Mouse (Mus musculus) limb, embryonic 14.5 days (tissue): Measurements from ENCODE around the gene Arl6. TPM values are rescaled to one million over a fixed set of nuclear protein-coding genes. Genes with fewer than 3 reads are reported as not detected.

ENCODE experiments used
- ATAC-seq: fragments of 200-750 bp; cut with Nextera tagmentation; 2 replicates; pipeline ENCODE4 v1.8.0; 2017; ENCODE audit warnings: low read depth, moderate number of reproducible peaks, moderate TSS enrichment; ENCODE audit not compliant: low FRiP score
- DNase-seq: peaks from one replicate; pipeline ENCODE4 v3.0.0-alpha.2; 2015; ENCODE audit warnings: low spot score
- H3K27ac ChIP-seq: fragments of 300-500 bp; sonication (generic); replicated peaks from 2 replicates; pipeline ENCODE4 v1.5.1; 2014; ENCODE audit warnings: low read depth, mild to moderate bottlenecking, low read length, moderate library complexity, mixed read lengths
- H3K27me3 ChIP-seq: fragments of 300-500 bp; sonication (generic); 2 replicates; pipeline ENCODE4 v1.6.1; 2014; ENCODE audit warnings: low read length, mixed read lengths; ENCODE audit not compliant: control insufficient read depth, insufficient read depth
- H3K36me3 ChIP-seq: fragments of 300-500 bp; sonication (generic); 2 replicates; pipeline ENCODE4 v1.6.1; 2014; ENCODE audit warnings: mild to moderate bottlenecking, low read length, moderate library complexity, mixed read lengths; ENCODE audit not compliant: control insufficient read depth, insufficient read depth
- H3K4me1 ChIP-seq: fragments of 300-500 bp; sonication (generic); 2 replicates; pipeline ENCODE4 v1.6.1; 2014; ENCODE audit warnings: antibody characterized with exemption, low read length, mixed read lengths; ENCODE audit not compliant: control insufficient read depth, insufficient read depth
- H3K4me2 ChIP-seq: fragments of 300-500 bp; sonication (generic); replicated peaks from 2 replicates; pipeline ENCODE4 v1.6.1; 2014; ENCODE audit warnings: low read depth, mild to moderate bottlenecking, low read length, moderate library complexity; ENCODE audit not compliant: severe bottlenecking
- H3K4me3 ChIP-seq: fragments of 300-500 bp; sonication (generic); replicated peaks from 2 replicates; pipeline ENCODE4 v1.5.1; 2014; ENCODE audit warnings: low read length
- H3K9ac ChIP-seq: fragments of 300-500 bp; sonication (generic); 2 replicates; pipeline ENCODE4 v1.6.1; 2014; ENCODE audit warnings: mild to moderate bottlenecking, low read depth, low read length, moderate library complexity; ENCODE audit not compliant: severe bottlenecking
- H3K9me3 ChIP-seq: fragments of 300-500 bp; sonication (generic); 2 replicates; pipeline ENCODE4 v1.6.1; 2016; ENCODE audit warnings: low read length; ENCODE audit not compliant: control insufficient read depth
- POLR2A ChIP-seq: fragments of 200-500 bp; IDR thresholded peaks from 2 replicates; pipeline ENCODE4 v1.8.0; 2012; ENCODE audit warnings: inconsistent platforms, mild to moderate bottlenecking, moderate library complexity, borderline replicate concordance; ENCODE audit not compliant: insufficient read depth, insufficient read length; ENCODE audit errors: extremely low read depth
- WGBS: fragments of 180-500 bp; shearing (Covaris S2); extraction: QIAGEN DNeasy Blood & Tissue Kit; methylation state at CpG from one replicate; pipeline ENCODE4 v1.1.7; 2014; 5-methylcytosine and 5-hydroxymethylcytosine counted together
- polyA plus RNA-seq, 2 experiments: library from polyadenylated mRNA; depleted of rRNA in 1 of 2; stranded (reverse) in 1 of 2; unstranded in 1 of 2; fragments of >200 nt; fragmentation: Nextera tagmentation in 1 of 2; extraction: Ambion mirVana in 1 of 2; gene quantifications; 2 replicates each; pipeline versions ENCODE4 v1.2.1 to v1.2.3; 2012 to 2014

Arl6 gene
- polyA plus RNA-seq, 2 experiments = 14.1 to 27.1 TPM

DNA sequence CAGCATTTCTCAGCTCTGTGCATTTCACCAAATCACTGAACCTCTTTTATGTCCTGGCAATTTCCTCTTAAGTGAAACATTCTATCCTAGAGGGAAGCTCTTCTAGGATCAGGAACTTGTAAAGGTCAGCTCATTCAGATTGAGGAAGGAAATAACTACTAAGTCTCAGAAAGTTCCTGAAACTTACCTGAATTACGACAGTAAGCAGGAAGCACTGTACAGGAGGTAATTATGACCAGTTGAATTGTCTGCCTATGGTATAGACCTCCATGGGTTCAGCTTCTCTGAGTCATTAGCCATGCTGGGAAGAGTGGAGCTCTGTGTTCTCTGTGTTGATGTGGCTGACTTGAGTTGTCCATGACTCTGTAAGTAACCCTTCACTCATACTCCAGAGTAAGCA, 28.4 kb downstream of the Arl6 start:
- DNase-seq (no peak), ATAC-seq (no peak)
- no peak overlapping the region for H3K27ac ChIP-seq
- no peaks in the 10 kb centered on the region for H3K9me3 ChIP-seq
- no peak overlapping the region for H3K4me2 ChIP-seq
- H3K27me3 ChIP-seq = no peaks in the 10 kb centered on the region
- no peak for TF ChIP-seq POLR2A
- H3K9ac ChIP-seq = no peak overlapping the region
- no peak overlapping the region for H3K4me3 ChIP-seq
- no peaks in the 10 kb centered on the region for H3K36me3 ChIP-seq
- H3K4me1 ChIP-seq = no peaks in the 10 kb centered on the region
- 67% methylated on average over 1 of the region's 1 CpGs for WGBS

DNA sequence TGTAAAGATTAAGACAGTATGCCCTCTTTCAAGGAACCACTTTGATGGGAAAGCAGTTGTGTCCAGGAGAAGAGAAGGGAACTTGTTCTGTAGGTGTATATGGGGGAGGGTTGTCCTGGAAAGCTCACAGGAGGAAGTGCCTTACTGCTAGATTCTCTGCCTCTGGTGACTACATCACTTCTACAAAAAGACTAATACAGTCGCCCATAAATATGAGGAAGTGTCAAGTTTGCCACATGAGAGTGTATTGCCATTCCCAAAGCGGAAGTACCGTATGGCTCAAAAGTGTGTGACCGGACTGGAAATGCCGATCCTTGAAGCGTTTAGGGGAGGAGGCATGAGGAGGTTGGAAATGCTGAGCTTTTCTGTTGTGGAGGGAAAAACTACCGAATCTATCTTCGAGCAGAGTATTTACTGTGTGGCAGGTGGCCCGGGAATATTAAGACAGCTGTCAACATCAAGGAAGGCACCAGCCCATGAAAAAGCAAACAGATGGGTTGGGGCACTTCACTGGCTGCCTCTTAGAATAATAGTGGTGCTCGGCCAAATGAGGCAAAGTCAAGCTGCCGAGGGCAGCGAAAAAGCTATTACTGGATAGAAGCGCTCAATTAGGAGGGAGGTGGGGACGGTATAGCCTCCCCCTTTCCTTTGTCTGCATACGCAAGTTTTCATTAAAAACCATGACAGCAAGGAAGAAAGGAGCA, 35.0 kb downstream of the Arl6 start:
- H3K36me3 ChIP-seq = no peaks in the 10 kb centered on the region
- DNase-seq (no peak), ATAC-seq (no peak)
- H3K4me1 ChIP-seq = 0 out of 2 replicates have a peak, but pooled peaks cover 3% of the 10 kb centered on the region
- H3K27ac ChIP-seq = no peak overlapping the region
- no peaks in the 10 kb centered on the region for H3K27me3 ChIP-seq
- WGBS = 51% methylated on average over 15 of the region's 15 CpGs
- no peak overlapping the region for H3K4me3 ChIP-seq
- no peak overlapping the region for H3K9ac ChIP-seq
- no peak overlapping the region for H3K4me2 ChIP-seq
- no peak for TF ChIP-seq POLR2A
- no peaks in the 10 kb centered on the region for H3K9me3 ChIP-seq

DNA sequence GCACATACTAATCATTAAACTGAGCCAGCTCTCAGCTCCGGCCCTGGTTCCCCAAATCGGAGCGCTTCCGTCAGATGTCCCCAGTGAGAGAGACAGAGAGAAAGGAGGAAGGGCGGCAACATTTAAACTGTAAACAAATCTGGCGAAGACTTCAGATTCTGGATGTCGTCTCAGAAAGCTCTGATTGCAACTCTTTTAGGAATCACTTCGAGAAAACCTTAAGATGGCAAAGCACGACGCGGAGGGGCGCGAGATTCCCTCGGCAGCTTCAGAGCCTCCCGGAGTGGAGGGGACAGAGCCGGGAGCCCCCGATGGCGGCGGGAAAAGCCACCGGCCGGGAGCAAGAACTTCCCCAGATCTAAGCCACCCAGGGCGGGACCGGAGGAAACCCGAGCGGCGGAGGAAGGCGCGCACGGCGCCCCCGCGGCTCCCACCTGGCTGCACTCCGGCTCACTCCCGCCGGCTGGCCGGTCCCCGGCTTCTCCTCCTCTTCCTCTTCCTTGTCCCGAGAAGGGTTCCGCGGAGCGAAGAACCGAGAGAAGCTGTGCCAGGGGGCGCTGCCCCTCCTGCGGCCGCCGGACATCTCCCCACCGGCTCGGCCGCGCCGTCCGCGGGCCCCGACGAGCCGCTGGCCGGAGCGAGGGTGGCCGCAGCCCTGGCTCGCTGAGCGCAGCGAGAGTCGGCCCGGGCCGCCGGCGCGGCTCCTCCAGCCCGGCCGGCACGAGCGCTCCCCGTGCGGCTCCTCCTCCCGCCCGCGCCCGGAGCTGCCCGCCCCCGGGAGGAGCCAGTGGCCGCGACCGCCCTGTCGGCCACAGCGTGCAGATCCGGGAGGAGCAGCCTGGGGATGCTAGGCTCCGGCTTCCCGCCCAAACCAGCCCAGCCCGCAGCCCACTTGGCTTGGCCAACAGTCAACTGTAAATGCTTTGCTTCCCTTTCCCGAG, 38.6 kb downstream of the Arl6 start, which contains the start of gene Crybg3:
Gene Crybg3 (minus strand): TSS at position 669 of the 941 bp plus-strand sequence.
- DNase-seq = peak; percentile 63

DNA sequence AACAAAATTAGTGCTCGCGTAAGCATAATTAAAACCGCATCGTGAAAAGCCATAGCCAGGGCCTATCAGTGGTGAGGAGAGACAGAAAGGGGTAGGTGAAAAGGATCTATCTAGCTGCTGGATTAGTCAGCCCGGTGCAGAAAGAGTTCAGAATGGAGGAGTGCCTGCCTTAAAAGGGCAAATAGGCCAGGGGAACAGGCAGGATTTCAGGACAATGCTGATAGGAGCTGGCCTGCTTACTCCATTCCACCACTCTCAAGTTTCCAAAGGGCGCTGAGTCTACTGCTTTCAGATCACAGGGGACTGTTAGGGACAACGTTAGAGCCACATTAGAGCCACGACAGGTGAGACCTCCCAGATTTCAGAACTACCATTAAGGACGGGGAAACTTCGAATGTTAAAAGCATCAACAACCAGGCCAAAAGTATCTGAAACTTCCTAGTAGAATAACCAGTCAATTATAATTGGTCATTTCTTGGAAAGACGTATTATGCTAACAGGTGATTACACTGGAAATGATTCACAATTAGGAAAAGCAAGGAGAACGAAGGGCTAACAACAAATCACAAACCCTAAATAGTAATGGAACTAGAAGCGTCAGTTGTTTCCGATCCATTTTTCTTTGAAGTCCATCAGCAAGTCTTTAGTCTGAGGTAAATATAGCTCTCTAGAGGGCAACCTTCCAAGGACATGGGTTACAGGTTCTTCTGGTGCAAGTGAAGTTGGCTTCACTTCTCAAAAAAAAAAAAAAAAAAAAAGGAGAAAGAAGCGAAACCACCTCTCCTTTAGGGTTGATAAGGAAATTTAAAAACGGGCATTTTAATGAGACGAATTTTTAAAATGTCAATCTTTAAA, 39.6 kb downstream of the Arl6 start:
- no peak for TF ChIP-seq POLR2A
- H3K4me1 ChIP-seq = peaks cover 10% of the 10 kb centered on the region
- no peak for ATAC-seq
- peak overlapping the region; percentile 89 for H3K4me3 ChIP-seq
- WGBS = 9% methylated on average over 17 of the region's 17 CpGs
- no peak for DNase-seq
- no peaks in the 10 kb centered on the region for H3K27me3 ChIP-seq
- no peaks in the 10 kb centered on the region for H3K36me3 ChIP-seq
- peak overlapping the region; percentile 76; the same call in 1 of the 2 replicates for H3K27ac ChIP-seq
- H3K4me2 ChIP-seq = peak overlapping the region; percentile 57
- H3K9me3 ChIP-seq = no peaks in the 10 kb centered on the region
- peak overlapping the region; percentile 82 for H3K9ac ChIP-seq

More for the DNA sequence above, 38.6 kb downstream of the Arl6 start, which contains the start of gene Crybg3:
- Histone ChIP-seq H3K4me3 (peak within 1 kb of the TSS; percentile 89), H3K27ac (peak within 1 kb of the TSS; percentile 76), H3K9ac (peak within 1 kb of the TSS; percentile 82), H3K9me3 (no peaks in the 10 kb centered on the region), H3K4me2 (peak within 1 kb of the TSS; percentile 57), H3K27me3 (no peaks in the 10 kb centered on the region), H3K36me3 (no peaks in the 10 kb centered on the region), H3K4me1 (peaks cover 6% of the 10 kb centered on the region)
- WGBS = under 1% methylated on average over 67 of the region's 90 CpGs
- TF ChIP-seq POLR2A = 0 out of 2 replicates have a peak, but pooled peaks have one; percentile 27
- ATAC-seq = peak; percentile 92
